Mouse (Mus musculus) forebrain, embryonic 15.5 days (tissue): Measurements from ENCODE around the gene Pnkd. TPM values are rescaled to one million over a fixed set of nuclear protein-coding genes. Genes with fewer than 3 reads are reported as not detected.

Experiments used
- ATAC-seq: fragments of 200-750 bp; cut with Nextera tagmentation; replicated peaks from 2 replicates; pipeline ENCODE4 v1.8.0; 2017; ENCODE audit warnings: mild to moderate bottlenecking, moderate TSS enrichment, moderate library complexity
- H3K27ac ChIP-seq: fragments of 300-500 bp; sonication (generic); replicated peaks from 2 replicates; pipeline ENCODE4 v1.5.1; 2015; ENCODE audit warnings: mild to moderate bottlenecking, inconsistent platforms
- H3K27me3 ChIP-seq: fragments of 300-500 bp; sonication (generic); 2 replicates; pipeline ENCODE4 v1.6.1; 2015; ENCODE audit warnings: inconsistent platforms
- H3K36me3 ChIP-seq: fragments of 300-500 bp; sonication (generic); 2 replicates; pipeline ENCODE4 v1.6.1; 2015; ENCODE audit warnings: mild to moderate bottlenecking, inconsistent platforms
- H3K4me1 ChIP-seq: fragments of 300-500 bp; sonication (generic); 2 replicates; pipeline ENCODE4 v1.6.1; 2015; ENCODE audit warnings: inconsistent platforms
- H3K4me2 ChIP-seq: fragments of 300-500 bp; sonication (generic); replicated peaks from 2 replicates; pipeline ENCODE4 v1.6.1; 2015; ENCODE audit warnings: mild to moderate bottlenecking, inconsistent platforms
- H3K4me3 ChIP-seq: fragments of 300-500 bp; sonication (generic); 2 replicates; pipeline ENCODE4 v1.5.1; 2015; ENCODE audit warnings: mild to moderate bottlenecking, inconsistent platforms
- H3K9ac ChIP-seq: fragments of 300-500 bp; sonication (generic); replicated peaks from 2 replicates; pipeline ENCODE4 v1.6.1; 2015; ENCODE audit warnings: mild to moderate bottlenecking, inconsistent platforms
- H3K9me3 ChIP-seq: fragments of 300-500 bp; sonication (generic); 2 replicates; pipeline ENCODE4 v1.6.1; 2016; ENCODE audit warnings: inconsistent platforms
- WGBS: fragments of 180-500 bp; shearing (Covaris S2); methylation state at CpG from one replicate; pipeline ENCODE4 v1.1.7; 2015; ENCODE audit warnings: mixed read lengths; 5-methylcytosine and 5-hydroxymethylcytosine counted together
- polyA plus RNA-seq: library from polyadenylated mRNA; unstranded; fragments of >200 nt; fragmentation: Nextera tagmentation; extraction: Ambion mirVana; gene quantifications from 2 replicates; pipeline ENCODE4 v1.2.1, GENCODE M21; 2015

Gene Pnkd
- polyA plus RNA-seq = 99.2 and 104 TPM in 2 replicates

- peak within 1 kb of the TSS; percentile 84 for H3K9ac ChIP-seq
- no peaks in the 10 kb centered on the region for H3K9me3 ChIP-seq
- peak within 1 kb of the TSS; percentile 90 for H3K4me3 ChIP-seq
- no peaks in the 10 kb centered on the region for H3K27me3 ChIP-seq
- H3K4me2 ChIP-seq = peak within 1 kb of the TSS; percentile 62
- H3K27ac ChIP-seq = peak within 1 kb of the TSS; percentile 76
- peaks cover 29% of the 10 kb centered on the region for H3K36me3 ChIP-seq
- H3K4me1 ChIP-seq = peaks cover 26% of the 10 kb centered on the region
- peak; percentile 98 for ATAC-seq
- WGBS = under 1% methylated on average over 56 of the region's 56 CpGs
These were observed at the start of gene Pnkd, which contains the start of gene Aamp for GRCm38 (mm10) chr1:74284543-74285160. TSS of gene Pnkd (plus strand) at chr1:74284930. TSS of gene Aamp (minus strand) at chr1:74284738.

- peak within 1 kb of the TSS; percentile 88 for H3K4me2 ChIP-seq
- H3K27me3 ChIP-seq = no peaks in the 10 kb centered on the region
- peak within 1 kb of the TSS; percentile 80 for H3K4me3 ChIP-seq
- H3K36me3 ChIP-seq = no peaks in the 10 kb centered on the region
- peaks cover 38% of the 10 kb centered on the region for H3K4me1 ChIP-seq
- 2% methylated on average over 42 of the region's 55 CpGs for WGBS
- ATAC-seq = peak; percentile 94
- no peaks in the 10 kb centered on the region for H3K9me3 ChIP-seq
- peak within 1 kb of the TSS; percentile 88 for H3K27ac ChIP-seq
- H3K9ac ChIP-seq = peak within 1 kb of the TSS; percentile 74
These were observed 48.7 kb upstream of the Pnkd start, which contains the start of gene Arpc2 for GRCm38 (mm10) chr1:74235938-74236589. TSS of gene Arpc2 (plus strand) at chr1:74236084.

DNA sequence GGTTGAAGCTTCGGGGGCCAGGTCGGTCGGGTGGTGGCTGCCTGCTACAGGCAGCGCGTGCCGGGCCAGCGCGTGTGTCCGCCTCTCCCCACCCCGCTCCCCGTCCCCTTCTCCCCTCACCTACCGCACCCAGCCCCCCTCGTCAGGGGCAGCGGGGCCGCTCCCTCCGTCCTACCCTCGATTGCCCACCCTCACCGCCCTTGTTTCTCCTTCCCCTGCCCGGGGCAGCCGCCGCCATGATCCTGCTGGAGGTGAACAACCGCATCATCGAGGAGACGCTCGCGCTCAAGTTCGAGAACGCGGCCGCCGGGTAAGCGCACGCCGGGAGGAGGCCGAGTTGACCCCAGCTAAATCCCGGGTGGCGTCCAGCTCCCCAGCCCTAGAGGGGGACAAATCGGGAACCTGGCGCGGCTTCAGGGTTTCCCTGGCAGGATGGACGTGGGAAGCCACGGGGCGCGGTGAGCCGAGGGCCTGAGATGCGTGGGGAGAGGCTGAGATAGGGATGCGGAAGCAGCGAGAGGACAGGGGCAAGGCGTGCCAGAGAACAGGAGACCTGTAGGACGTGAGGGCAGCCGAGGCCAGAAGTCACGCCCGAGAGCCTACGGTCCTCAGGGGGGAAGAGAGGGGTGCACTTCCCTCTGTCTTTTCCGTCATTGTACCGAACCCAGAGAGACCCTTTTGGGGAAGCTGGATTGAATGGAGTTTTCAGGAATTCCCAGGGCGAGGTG, 48.0 kb upstream of the Pnkd start:
- under 1% methylated on average over 51 of the region's 57 CpGs for WGBS
- ATAC-seq = peak; percentile 34; the same call in 1 of the 2 replicates
- H3K27ac ChIP-seq = peak overlapping the region; percentile 88
- H3K9ac ChIP-seq = peak overlapping the region; percentile 74
- no peaks in the 10 kb centered on the region for H3K9me3 ChIP-seq
- peaks cover 38% of the 10 kb centered on the region for H3K4me1 ChIP-seq
- no peaks in the 10 kb centered on the region for H3K27me3 ChIP-seq
- H3K4me2 ChIP-seq = peak overlapping the region; percentile 88
- peak overlapping the region; percentile 80 for H3K4me3 ChIP-seq
- no peaks in the 10 kb centered on the region for H3K36me3 ChIP-seq

GRCm38 (mm10) chr1:74237671-74238070, 47.1 kb upstream of the Pnkd start:
- no peaks in the 10 kb centered on the region for H3K9me3 ChIP-seq
- peak overlapping the region; percentile 74 for H3K9ac ChIP-seq
- H3K36me3 ChIP-seq = no peaks in the 10 kb centered on the region
- WGBS = 42% methylated on average over 5 of the region's 5 CpGs
- H3K27ac ChIP-seq = no peak overlapping the region
- peak overlapping the region; percentile 88 for H3K4me2 ChIP-seq
- peak overlapping the region; percentile 80 for H3K4me3 ChIP-seq
- peaks cover 38% of the 10 kb centered on the region for H3K4me1 ChIP-seq
- no peak for ATAC-seq
- H3K27me3 ChIP-seq = no peaks in the 10 kb centered on the region

DNA sequence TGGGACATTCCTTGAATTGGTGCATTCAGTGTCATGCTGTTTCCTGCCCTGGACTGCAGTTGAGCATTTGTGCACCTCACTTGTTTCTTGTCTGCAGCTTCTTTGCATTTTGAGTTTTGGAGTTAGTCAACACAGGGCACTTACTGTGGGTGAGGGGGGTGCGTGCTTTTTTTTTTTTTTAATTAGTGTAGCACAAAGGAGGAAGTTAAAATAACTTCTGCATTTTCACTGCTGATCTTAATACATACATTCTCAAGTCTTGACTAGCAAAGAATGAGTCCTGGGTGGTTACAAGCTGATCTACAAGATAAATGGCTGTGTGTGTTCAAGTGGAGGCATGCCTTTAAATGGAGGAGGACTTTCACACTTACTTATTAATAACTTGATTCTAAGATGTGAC, 46.6 kb upstream of the Pnkd start:
- H3K9ac ChIP-seq = peak overlapping the region; percentile 74
- H3K27ac ChIP-seq = no peak overlapping the region
- H3K4me3 ChIP-seq = peak overlapping the region; percentile 80
- ATAC-seq = no peak
- H3K4me1 ChIP-seq = peaks cover 38% of the 10 kb centered on the region
- WGBS = 75% methylated on average over 1 of the region's 1 CpGs
- H3K9me3 ChIP-seq = no peaks in the 10 kb centered on the region
- H3K27me3 ChIP-seq = no peaks in the 10 kb centered on the region
- H3K4me2 ChIP-seq = peak overlapping the region; percentile 88
- H3K36me3 ChIP-seq = no peaks in the 10 kb centered on the region

DNA sequence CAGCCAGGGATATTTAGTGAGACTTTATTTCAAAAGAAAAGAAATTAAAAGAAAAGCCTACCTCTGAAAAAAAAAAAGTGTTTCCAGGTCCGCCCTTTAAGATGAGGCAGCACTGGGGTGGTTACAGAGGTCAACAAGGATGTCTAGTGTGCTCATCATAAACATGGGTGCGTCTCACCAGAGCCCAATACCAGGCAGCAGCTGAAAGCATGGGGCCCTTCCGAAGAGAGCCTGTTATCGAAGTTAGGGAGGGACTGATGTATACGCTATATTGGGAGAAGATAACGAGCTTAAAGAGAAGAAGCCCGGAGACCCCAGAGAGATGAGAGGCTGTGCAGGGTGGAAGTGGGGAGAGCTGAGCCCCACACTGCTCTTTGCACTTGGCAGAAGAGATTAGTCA, 45.6 kb upstream of the Pnkd start:
- peaks cover 38% of the 10 kb centered on the region for H3K4me1 ChIP-seq

GRCm38 (mm10) chr1:74239618-74240017, 45.1 kb upstream of the Pnkd start:
- Histone ChIP-seq H3K9me3 (no peaks in the 10 kb centered on the region), H3K27me3 (no peaks in the 10 kb centered on the region), H3K4me3 (no peak overlapping the region), H3K36me3 (no peaks in the 10 kb centered on the region), H3K27ac (no peak overlapping the region), H3K4me2 (no peak overlapping the region), H3K9ac (no peak overlapping the region), H3K4me1 (peaks cover 38% of the 10 kb centered on the region)
- WGBS = 58% methylated on average over 11 of the region's 11 CpGs
- no peak for ATAC-seq

More for the DNA sequence above, 45.6 kb upstream of the Pnkd start:
- no peak for ATAC-seq
- Histone ChIP-seq H3K4me3 (no peak overlapping the region), H3K36me3 (no peaks in the 10 kb centered on the region), H3K27me3 (no peaks in the 10 kb centered on the region), H3K9ac (no peak overlapping the region), H3K4me2 (no peak overlapping the region), H3K27ac (no peak overlapping the region), H3K9me3 (no peaks in the 10 kb centered on the region)
- 51% methylated on average over 7 of the region's 7 CpGs for WGBS

GRCm38 (mm10) chr1:74240311-74240710, 44.4 kb upstream of the Pnkd start:
- Histone ChIP-seq H3K4me2 (no peak overlapping the region), H3K36me3 (no peaks in the 10 kb centered on the region), H3K27ac (peak overlapping the region; percentile 39; the same call in 1 of the 2 replicates), H3K4me1 (peaks cover 38% of the 10 kb centered on the region), H3K4me3 (no peak overlapping the region), H3K27me3 (no peaks in the 10 kb centered on the region), H3K9me3 (no peaks in the 10 kb centered on the region), H3K9ac (no peak overlapping the region)
- 59% methylated on average over 6 of the region's 6 CpGs for WGBS
- ATAC-seq = no peak

DNA sequence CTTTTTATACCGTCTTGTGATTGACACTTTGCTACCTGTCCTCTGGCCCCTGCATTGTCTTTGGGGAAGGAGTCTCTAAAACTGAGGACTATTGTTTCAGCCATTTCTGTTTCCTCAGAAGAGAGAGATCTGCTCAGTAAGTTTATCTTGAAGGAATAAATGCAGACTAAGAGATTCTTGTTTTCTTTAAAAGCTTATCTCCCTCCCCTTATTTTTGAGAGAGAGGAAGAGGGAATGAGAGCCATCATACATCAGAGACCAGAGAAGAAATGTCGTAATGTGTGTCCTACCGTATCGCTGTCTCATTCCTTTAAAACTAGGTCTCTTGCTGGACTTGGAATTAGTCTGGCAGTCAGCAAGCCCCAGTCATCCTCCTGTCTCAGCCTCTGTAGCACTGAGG, 43.9 kb upstream of the Pnkd start:
- H3K9me3 ChIP-seq = no peaks in the 10 kb centered on the region
- H3K27me3 ChIP-seq = no peaks in the 10 kb centered on the region
- no peak overlapping the region for H3K4me2 ChIP-seq
- WGBS = 89% methylated on average over 4 of the region's 4 CpGs
- no peak overlapping the region for H3K27ac ChIP-seq
- H3K4me3 ChIP-seq = no peak overlapping the region
- no peak overlapping the region for H3K9ac ChIP-seq
- ATAC-seq = no peak
- peaks cover 38% of the 10 kb centered on the region for H3K4me1 ChIP-seq
- no peaks in the 10 kb centered on the region for H3K36me3 ChIP-seq

DNA sequence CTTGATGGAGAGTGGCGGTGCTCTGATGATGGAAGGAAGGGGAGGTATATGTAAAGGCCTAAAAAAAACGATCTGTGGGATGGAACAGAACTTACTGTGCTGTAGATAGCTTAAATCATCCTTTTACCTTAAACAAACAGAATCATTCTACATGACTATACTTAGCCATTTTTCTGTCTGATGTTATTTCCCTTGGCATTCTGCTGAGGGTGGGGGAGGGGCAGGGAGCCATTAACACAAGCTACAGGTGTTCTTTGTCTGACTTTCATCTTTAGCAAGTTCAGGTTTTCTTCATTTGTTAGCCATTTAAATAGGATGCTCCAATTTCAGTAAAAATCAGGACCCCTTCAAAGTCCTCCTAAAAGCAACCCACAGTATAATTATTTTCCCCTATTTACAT, 39.2 kb upstream of the Pnkd start:
- H3K4me3 ChIP-seq = no peak overlapping the region
- H3K27me3 ChIP-seq = no peaks in the 10 kb centered on the region
- H3K4me2 ChIP-seq = no peak overlapping the region
- WGBS = 92% methylated on average over 2 of the region's 2 CpGs
- H3K4me1 ChIP-seq = peaks cover 2% of the 10 kb centered on the region
- ATAC-seq = no peak
- no peak overlapping the region for H3K27ac ChIP-seq
- H3K9ac ChIP-seq = no peak overlapping the region
- no peaks in the 10 kb centered on the region for H3K9me3 ChIP-seq
- H3K36me3 ChIP-seq = peaks cover 24% of the 10 kb centered on the region

GRCm38 (mm10) chr1:74248799-74249198, 35.9 kb upstream of the Pnkd start:
- Histone ChIP-seq H3K27me3 (no peaks in the 10 kb centered on the region), H3K4me1 (no peaks in the 10 kb centered on the region), H3K9me3 (no peaks in the 10 kb centered on the region), H3K36me3 (peaks cover 51% of the 10 kb centered on the region), H3K4me2 (no peak overlapping the region), H3K9ac (no peak overlapping the region), H3K27ac (no peak overlapping the region), H3K4me3 (no peak overlapping the region)
- 86% methylated on average over 1 of the region's 1 CpGs for WGBS
- ATAC-seq = no peak

GRCm38 (mm10) chr1:74249331-74249980, 35.3 kb upstream of the Pnkd start:
- H3K27ac ChIP-seq = no peak overlapping the region
- no peak overlapping the region for H3K4me3 ChIP-seq
- no peak for ATAC-seq
- 74% methylated on average over 5 of the region's 5 CpGs for WGBS
- peaks cover 57% of the 10 kb centered on the region for H3K36me3 ChIP-seq
- H3K4me2 ChIP-seq = no peak overlapping the region
- H3K9me3 ChIP-seq = no peaks in the 10 kb centered on the region
- H3K4me1 ChIP-seq = no peaks in the 10 kb centered on the region
- no peak overlapping the region for H3K9ac ChIP-seq
- H3K27me3 ChIP-seq = no peaks in the 10 kb centered on the region
